Comparison of ENCODE assay signal across 10 mouse cellular contexts in the genomic region with DNA sequence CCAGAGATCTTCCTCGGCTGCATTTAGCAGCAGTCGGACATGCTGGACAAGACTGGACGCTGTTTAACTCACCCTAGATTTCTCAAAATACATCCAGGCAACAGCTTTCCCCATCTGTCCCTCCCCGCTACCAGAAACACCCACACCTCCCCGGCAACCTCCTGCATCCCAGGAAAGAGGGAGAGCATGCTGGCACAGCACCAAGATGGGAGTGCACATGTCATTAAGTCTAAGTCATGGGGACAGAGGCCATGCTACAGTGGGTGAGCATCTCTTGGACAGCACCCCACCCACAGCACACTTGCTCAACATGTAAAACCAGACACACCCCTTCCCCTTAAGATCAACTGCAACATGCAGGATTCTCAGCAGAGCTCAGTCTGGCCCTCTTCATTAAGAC. TPM values are rescaled to one million over a fixed set of nuclear protein-coding genes. Genes with fewer than 3 reads are reported as not detected.
A peak's percentile ranks its signal among the peaks of the same experiment; 100 is the strongest.
DNase-seq lines count a peak whose midpoint lies in the region.
"Had no signal": no experiment of that assay in that cellular context is flagged by ENCODE, and none has a peak within 500 bp of the region (broad histone marks: within the 10 kb centered on the region; RNA-seq: fewer than 3 reads in every experiment).

No protein-coding gene starts in this region.

- peak; percentile 75 for DNase-seq in cerebellum, adult 11-12 months
- no peak for DNase-seq in cerebellum, postnatal 4 days (ENCODE audit: low spot score in 2 of 2)
- DNase-seq in layer of hippocampus, adult 9-11 months, result peak; percentile 71
- DNase-seq in layer of hippocampus, postnatal 10 days (ENCODE audit: low spot score in 2 of 2), result no peak
- DNase-seq in cerebellum, adult 8-10 months, result peak; percentile 47
- DNase-seq in kidney, postnatal 14 days, result peak; percentile 70
- no peak for DNase-seq in yolk sac, embryonic 10.5 days (ENCODE audit: low spot score)
- DNase-seq in embryo, embryonic 10.5 days (ENCODE audit: low spot score), result no peak
- DNase-seq: lung, embryonic 14.5 days had no signal

RNA-seq across cellular contexts. Expression of a gene that starts 14.1 kb away (rescaled TPM):
- total RNA-seq in layer of hippocampus, postnatal 10 days (2021), result 10 to 100 TPM; 41.7 to 47.2 TPM

RNA-seq across cellular contexts. Expression of a gene that starts 20.6 kb away (rescaled TPM):
- 1 to 10 TPM in 1 of 2 experiments, not detected in 1; 2.4 TPM for total RNA-seq in layer of hippocampus, postnatal 10 days (2021)
- total RNA-seq: hematopoietic stem cell, adult 5-6 weeks had no signal

RNA-seq across cellular contexts. Expression of a gene that starts 26.1 kb away (rescaled TPM):
- total RNA-seq in layer of hippocampus, postnatal 10 days (2021), result 10 to 100 TPM; 16.0 to 17.6 TPM
- total RNA-seq: hematopoietic stem cell, adult 5-6 weeks had no signal

RNA-seq across cellular contexts. Expression of a gene that starts 32.3 kb away (rescaled TPM):
- total RNA-seq in layer of hippocampus, postnatal 10 days (2021), result under 1 TPM in 1 of 2 experiments, not detected in 1; 0.43 TPM
- total RNA-seq: hematopoietic stem cell, adult 5-6 weeks had no signal

RNA-seq across cellular contexts. Expression of a gene that starts 32.4 kb away (rescaled TPM):
- total RNA-seq in layer of hippocampus, postnatal 10 days (2021), result 10 to 100 TPM; 30.5 to 30.6 TPM

Comparison
In these comparisons a context has a peak if more than half of its experiments do, and no peak if none do; other contexts are left out.
1. DNase-seq: peak in cerebellum, adult 11-12 months (single experiment), layer of hippocampus, adult 9-11 months (single experiment), cerebellum, adult 8-10 months (single experiment) and kidney, postnatal 14 days (single experiment); none in cerebellum, postnatal 4 days (0 of 2), layer of hippocampus, postnatal 10 days (0 of 2), yolk sac, embryonic 10.5 days (single experiment) and embryo, embryonic 10.5 days (single experiment).